Mouse (Mus musculus): ENCODE measurements at regions not wholly inside any gene's neighbourhood (a gene's known extent, or its start where the extent isn't known, plus 50 kb on each side); places are given as distances from the start of the nearest gene placed in this dataset.

GRCm38 (mm10) chr8:8392303-8392702, 268.7 kb downstream of the Efnb2 start:
- in situ Hi-C loops (cut with MboI, MseI), result no loop called here

DNA sequence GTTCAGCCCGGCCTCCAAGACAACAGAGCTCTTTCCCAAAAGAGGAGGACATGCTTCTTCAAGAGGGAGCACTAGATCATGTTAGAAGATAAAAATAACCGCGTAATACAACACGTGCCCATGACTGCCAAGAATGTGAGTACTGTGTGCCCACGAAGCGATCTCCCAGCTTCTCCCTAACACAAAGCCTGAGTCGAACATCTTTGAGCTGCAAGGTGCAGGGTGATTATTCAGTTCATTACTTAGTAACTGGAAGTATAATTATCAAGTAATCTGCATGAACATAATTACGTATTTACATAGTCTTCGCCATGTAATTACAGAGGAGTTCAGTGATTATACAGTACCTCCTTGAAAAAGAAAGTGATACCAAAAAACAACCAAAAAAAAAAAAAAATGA, 269.7 kb downstream of the Efnb2 start:
- in situ Hi-C loops (cut with MboI, MseI), result no loop called here

DNA sequence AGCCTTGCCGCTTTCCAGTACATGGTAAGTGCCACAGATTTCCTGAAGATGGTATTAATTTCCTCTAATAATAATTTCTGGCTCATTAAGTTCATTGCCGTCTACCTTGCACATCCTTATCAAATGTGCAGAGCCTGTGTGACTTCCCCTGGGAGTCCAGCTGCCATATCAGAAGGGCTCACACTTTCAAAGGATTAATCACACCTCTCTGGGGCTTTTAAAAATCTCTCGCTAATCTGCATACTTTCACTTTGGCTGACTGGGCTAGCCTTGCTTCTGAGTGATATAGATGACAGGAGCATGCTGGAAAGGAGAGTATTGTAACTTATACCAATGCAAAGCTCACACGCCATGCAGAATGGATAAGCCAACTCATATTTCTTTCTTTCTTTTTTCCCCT, 282.8 kb downstream of the Efnb2 start:
- in situ Hi-C loops (cut with MboI, MseI), result no loop called here

DNA sequence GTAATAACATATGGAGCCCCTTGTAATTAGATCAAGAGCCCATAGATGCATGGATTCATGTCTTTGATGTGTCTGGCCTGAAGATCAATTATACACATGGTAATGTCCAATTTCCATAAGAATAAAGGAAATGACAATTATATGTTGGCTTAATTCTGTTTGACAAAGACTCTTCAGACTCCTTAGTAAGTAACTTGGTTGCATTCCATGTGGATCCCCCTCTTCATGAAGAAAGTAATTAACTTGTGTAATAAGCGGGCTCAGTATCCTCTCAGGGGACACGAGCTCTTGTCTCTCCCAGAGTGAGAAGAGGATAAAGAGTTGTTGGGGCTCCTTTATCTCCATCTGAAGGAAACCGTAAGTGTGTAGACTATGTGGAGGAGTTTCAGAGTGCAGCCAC, 284.3 kb downstream of the Efnb2 start:
- in situ Hi-C loops (cut with MboI, MseI), result no loop called here

- in situ Hi-C loops (cut with MboI, MseI), result no loop called here
Measured at GRCm38 (mm10) chr8:8376379-8376778, 284.7 kb downstream of the Efnb2 start.

DNA sequence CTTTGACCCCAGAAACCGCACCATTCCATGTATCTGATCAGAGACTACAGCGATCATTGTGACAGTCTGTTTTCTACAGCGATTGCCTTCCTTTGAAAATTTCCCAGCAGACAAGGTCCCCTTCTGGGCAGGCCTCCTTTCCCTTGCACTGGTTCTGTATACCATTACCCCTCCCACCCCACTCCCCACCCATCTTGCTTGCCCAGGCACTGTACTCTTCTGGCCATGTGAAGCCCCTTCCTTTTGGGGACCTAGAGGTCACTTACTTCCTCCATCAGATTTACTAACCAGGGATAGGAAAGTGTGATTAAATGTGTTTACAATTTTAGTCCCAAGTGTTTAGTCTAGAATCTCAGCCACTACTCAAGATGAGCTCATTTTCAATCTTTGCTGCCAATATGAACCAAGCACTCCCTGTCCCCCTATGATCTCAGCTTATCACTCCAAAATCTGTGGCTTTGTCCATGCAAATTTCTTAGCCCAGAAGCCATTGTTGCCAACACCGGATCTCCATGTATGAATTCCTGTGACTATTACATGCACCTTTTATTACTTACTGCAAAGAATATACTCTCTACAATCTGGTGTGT, 293.7 kb downstream of the Efnb2 start:
- in situ Hi-C loops (cut with MboI, MseI), result no loop called here

DNA sequence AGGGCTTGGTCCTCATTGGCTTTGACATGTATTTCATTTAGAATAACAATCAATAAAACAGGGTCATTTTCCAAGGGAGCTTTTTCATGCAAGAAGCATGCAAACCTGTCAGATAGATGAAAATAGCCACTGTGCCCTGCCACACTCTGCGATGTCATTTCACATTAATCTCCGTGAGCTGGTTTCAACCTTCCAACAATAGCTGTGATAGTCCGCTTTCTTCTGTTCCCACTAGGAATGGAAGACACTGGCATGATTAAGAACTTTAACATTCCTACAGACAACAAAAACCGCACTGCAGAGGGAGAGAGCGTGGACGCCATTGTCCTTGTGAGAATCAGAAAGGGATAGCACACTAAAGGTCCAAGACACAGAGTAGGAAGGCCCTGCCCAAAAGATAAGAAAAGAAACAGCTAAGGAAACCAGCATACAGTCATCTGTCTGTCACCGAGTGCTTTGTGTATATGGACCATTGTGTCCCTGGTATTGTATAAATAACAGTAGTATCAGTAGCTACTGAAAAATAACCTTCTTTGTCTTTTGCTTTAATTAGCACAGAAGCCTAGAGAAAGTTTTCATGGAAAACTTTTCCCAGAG, 299.0 kb downstream of the Efnb2 start:
- in situ Hi-C loops (cut with MboI, MseI), result no loop called here

GRCm38 (mm10) chr8:8360586-8360985, 300.5 kb downstream of the Efnb2 start:
- in situ Hi-C loops (cut with MboI, MseI), result no loop called here

DNA sequence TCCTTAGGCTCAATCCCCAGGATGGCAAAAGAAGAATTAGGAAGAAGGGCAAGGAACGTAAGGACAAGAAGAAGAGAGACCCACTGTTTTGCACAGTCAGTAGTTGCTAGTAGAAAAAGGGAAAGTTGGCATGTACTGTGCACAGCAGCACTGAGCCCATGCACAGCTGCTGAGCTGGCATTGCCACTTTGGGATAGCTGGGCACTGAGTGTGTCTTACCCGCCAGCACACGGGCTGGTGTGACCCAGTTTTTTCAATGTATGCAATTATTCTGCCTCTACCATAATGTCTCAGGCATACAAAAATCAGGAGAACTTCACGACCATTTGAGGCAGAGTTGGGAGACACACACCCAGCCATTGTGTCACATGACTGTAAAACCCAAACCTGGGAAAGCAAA, 306.1 kb downstream of the Efnb2 start:
- in situ Hi-C loops (cut with MboI, MseI), result no loop called here

- in situ Hi-C loops (cut with MboI, MseI), result no loop called here
Measured at GRCm38 (mm10) chr8:8344661-8345060, 316.4 kb downstream of the Efnb2 start.

DNA sequence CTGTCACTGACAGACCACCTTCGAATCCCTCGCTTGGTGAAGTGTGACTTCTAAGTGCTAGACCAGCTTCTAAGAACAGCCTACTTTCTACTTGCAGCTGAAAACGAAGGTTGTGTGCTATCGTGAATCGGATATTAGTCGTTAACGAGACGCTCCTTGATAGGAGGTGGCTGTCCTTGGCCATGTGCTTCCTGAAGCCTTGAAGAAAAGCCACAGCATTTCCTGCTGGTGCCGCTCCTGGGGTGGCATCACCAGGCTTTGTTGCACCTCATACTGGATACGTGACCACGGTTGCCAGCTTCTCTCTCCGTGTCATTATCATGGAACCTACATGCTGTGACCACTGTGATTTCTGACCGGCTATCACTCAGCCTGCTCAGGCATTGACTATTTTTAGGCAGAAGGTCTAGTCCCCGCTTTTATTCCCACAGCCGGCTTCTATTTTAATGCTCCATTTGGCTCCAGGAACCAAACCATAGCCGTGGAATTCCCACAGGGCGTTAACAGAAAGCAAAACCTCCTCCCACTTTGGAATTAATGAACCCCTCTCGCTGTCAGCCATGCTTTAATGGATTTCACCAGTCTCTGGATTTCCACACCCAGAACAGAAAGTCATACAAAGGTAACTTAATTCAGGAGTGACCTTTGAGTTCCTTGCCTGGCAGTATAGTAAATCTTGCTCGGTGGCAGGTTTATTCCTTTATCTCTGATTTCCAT, 325.6 kb downstream of the Efnb2 start:
- in situ Hi-C loops (cut with MboI, MseI), result loop anchor here in 1 of 2 experiments (10.0 kb wide), 1 partner anchor 1539 kb away; no protein-coding TSS in a partner anchor

- in situ Hi-C loops (cut with MboI, MseI), result loop anchor here in 1 of 2 experiments (10.0 kb wide), 1 partner anchor 1540 kb away; no protein-coding TSS in a partner anchor
Measured at GRCm38 (mm10) chr8:8334515-8334914, 326.5 kb downstream of the Efnb2 start.

GRCm38 (mm10) chr8:8331249-8331648, 329.8 kb downstream of the Efnb2 start:
- in situ Hi-C loops (cut with MboI, MseI), result loop anchor here in 1 of 2 experiments (10.0 kb wide), 1 partner anchor 1544 kb away; no protein-coding TSS in a partner anchor

- in situ Hi-C loops (cut with MboI, MseI), result no loop called here
Measured at GRCm38 (mm10) chr8:8328010-8328666, 332.9 kb downstream of the Efnb2 start.

DNA sequence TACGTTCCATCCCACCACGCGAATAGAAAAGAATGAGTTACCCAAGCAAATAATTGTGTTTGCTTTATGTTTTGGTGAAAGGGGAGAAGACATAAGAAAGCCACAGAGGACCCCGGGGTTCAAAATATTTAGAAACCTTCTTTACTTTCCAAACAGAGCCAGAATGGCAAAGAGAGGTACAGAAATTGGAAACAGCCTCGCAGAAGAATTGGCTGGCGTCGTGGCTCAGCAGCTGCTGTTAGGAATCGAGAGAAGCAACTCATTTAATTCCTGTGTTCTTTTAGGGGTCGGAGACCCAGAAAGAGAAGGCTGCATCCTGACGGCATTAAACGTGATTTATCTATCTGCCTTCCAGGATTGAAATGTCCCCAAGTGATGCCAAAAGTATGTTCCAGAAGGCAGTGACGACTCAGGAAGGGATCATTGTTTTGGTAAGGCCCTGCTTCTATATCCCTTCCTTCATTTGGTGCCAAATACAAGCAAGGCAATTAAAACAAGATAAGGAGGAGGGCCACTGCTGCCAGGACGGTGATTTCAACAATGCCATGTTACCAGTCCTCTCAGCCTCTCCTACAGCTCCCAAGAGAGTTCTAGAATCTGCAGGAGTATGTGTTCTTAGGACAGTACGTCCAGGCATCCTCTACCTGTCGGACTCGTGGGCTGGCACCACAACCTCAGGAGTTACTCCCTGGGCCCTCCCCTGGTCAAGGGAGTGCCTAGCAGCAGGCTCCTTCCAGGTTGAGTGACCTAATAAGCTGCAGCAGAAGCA, 334.8 kb downstream of the Efnb2 start:
- in situ Hi-C loops (cut with MboI, MseI), result no loop called here

GRCm38 (mm10) chr8:8325420-8325819, 335.6 kb downstream of the Efnb2 start:
- in situ Hi-C loops (cut with MboI, MseI), result no loop called here

GRCm38 (mm10) chr8:8324520-8324919, 336.5 kb downstream of the Efnb2 start:
- in situ Hi-C loops (cut with MboI, MseI), result no loop called here

GRCm38 (mm10) chr8:8308253-8308652, 352.8 kb downstream of the Efnb2 start:
- in situ Hi-C loops (cut with MboI, MseI), result no loop called here

DNA sequence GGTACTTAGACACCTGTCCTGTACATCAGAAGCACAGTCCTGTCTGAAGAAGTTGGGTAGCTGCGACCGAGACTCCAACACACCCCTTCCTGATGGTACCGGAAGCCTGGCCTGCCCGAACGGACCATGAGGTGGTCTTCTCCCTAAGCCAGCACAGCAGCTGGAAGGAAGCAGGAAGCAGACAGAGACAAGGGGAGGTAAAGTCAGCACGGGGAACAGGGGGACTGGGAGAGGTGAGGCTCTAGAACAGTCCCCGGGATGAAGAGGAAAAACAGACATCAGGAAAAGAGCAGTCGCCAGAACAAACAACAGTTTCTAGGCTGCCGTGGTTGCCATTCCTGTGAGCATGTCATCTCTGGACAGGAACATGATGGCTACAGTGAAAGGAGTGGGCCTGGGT, 353.6 kb downstream of the Efnb2 start:
- in situ Hi-C loops (cut with MboI, MseI), result no loop called here

GRCm38 (mm10) chr8:8299965-8300767, 360.9 kb downstream of the Efnb2 start:
- in situ Hi-C loops (cut with MboI, MseI), result no loop called here
